In the genomic region with DNA sequence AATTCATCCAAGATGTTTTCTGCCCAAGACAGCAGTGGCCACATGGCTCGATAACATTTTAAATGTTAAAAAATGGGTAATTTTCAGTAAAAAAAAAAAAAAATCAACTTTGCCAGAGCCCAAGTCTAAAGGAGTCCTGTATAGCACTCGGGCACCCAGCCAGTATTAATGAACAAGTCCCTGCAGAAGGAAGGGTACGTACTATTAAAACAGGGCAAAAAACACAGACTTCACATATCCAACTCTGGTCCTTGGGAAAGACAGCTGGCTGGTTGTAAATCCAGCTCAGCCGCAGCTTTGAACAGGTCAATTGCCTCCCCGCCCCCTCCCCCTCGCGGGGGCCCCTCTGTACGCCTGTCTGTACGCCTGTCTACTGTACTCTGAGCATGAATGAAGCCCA, we compare ENCODE assay signal across 28 mouse cellular contexts.
A peak's percentile ranks its signal among the peaks of the same experiment; 100 is the strongest.
DNase-seq lines count a peak whose midpoint lies in the region; ATAC-seq lines count a peak whose summit lies in the region.
"Had no signal": no experiment of that assay in that cellular context is flagged by ENCODE, and none has a peak within 500 bp of the region (broad histone marks: within the 10 kb centered on the region; RNA-seq: fewer than 3 reads in every experiment).

No protein-coding gene starts in this region.

- H3K27me3 ChIP-seq in forebrain, embryonic 13.5 days: no peaks in the 10 kb centered on the region
- H3K27me3 ChIP-seq in forebrain, embryonic 12.5 days: no peaks in the 10 kb centered on the region
- no peaks in the 10 kb centered on the region for H3K27me3 ChIP-seq in embryonic facial prominence, embryonic 14.5 days (replicated peaks; ENCODE audit: control insufficient read depth, insufficient read depth, low read length)
- H3K27me3 ChIP-seq in forebrain, embryonic 16.5 days (replicated peaks; ENCODE audit: control insufficient read depth, insufficient read depth, low read length): no peaks in the 10 kb centered on the region
- H3K27me3 ChIP-seq in limb, embryonic 15.5 days: no peaks in the 10 kb centered on the region
- H3K27me3 ChIP-seq: hindbrain, embryonic 12.5 days; intestine, embryonic 15.5 days; liver, embryonic 12.5 days; midbrain, embryonic 12.5 days had no signal

- DNase-seq in embryonic facial prominence, embryonic 14.5 days (ENCODE audit: low spot score): peak; percentile 83
- no peak for DNase-seq in ovary, adult 18-20 months (ENCODE audit: low spot score)
- no peak for DNase-seq in adrenal gland, postnatal 10 days
- DNase-seq: adrenal gland, postnatal 14 days; cerebellum, adult 18-20 months; cerebellum, postnatal 14 days; gastrocnemius, postnatal 14 days; heart, postnatal 36 days; kidney, adult 2 months; kidney, postnatal 36 days; liver, postnatal 0 days; lung, postnatal 36 days; retina, postnatal 1 day; right cerebral cortex, postnatal 14 days; thymus, postnatal 25 days had no signal

- ATAC-seq in forebrain, embryonic 13.5 days: peak; percentile 13; the same call in 1 of the 2 replicates
- no peak for ATAC-seq in forebrain, embryonic 12.5 days (ENCODE audit: low FRiP score)
- 0 out of 2 replicates have a peak, but pooled peaks have one; percentile 50 for ATAC-seq in embryonic facial prominence, embryonic 14.5 days (ENCODE audit: low read depth)
- 0 out of 2 replicates have a peak, but pooled peaks have one; percentile 37 for ATAC-seq in forebrain, embryonic 16.5 days
- 0 out of 2 replicates have a peak, but pooled peaks have one; percentile 15 for ATAC-seq in limb, embryonic 15.5 days (ENCODE audit: insufficient number of reproducible peaks, low FRiP score, low TSS enrichment, low read depth)
- ATAC-seq: hindbrain, postnatal 0 days; intestine, embryonic 15.5 days; liver, embryonic 12.5 days; liver, postnatal 0 days; Patski had no signal

- 76% methylated on average over 9 of the region's 9 CpGs for WGBS in forebrain, embryonic 13.5 days
- WGBS in forebrain, embryonic 12.5 days: 90% methylated on average over 9 of the region's 9 CpGs
- 58% methylated on average over 9 of the region's 9 CpGs for WGBS in embryonic facial prominence, embryonic 14.5 days
- WGBS in forebrain, embryonic 16.5 days: 58% methylated on average over 9 of the region's 9 CpGs
- 15% methylated on average over 9 of the region's 9 CpGs for WGBS in limb, embryonic 15.5 days

- H3K36me3 ChIP-seq in forebrain, embryonic 13.5 days (ENCODE audit: poor library complexity, severe bottlenecking): no peaks in the 10 kb centered on the region
- no peaks in the 10 kb centered on the region for H3K36me3 ChIP-seq in forebrain, embryonic 12.5 days (replicated peaks)
- H3K36me3 ChIP-seq in embryonic facial prominence, embryonic 14.5 days (ENCODE audit: control insufficient read depth, insufficient read depth, low read length): no peaks in the 10 kb centered on the region
- H3K36me3 ChIP-seq in forebrain, embryonic 16.5 days (ENCODE audit: control insufficient read depth, insufficient read depth): no peaks in the 10 kb centered on the region
- H3K36me3 ChIP-seq in limb, embryonic 15.5 days: no peaks in the 10 kb centered on the region
- H3K36me3 ChIP-seq: heart, embryonic 10.5 days; hindbrain, embryonic 12.5 days; intestine, embryonic 15.5 days; liver, embryonic 12.5 days; midbrain, embryonic 12.5 days had no signal

- no peak overlapping the region for H3K4me2 ChIP-seq in forebrain, embryonic 13.5 days
- H3K4me2 ChIP-seq in forebrain, embryonic 12.5 days: no peak overlapping the region
- no peak overlapping the region for H3K4me2 ChIP-seq in embryonic facial prominence, embryonic 14.5 days (ENCODE audit: low read depth, low read length)
- no peak overlapping the region for H3K4me2 ChIP-seq in forebrain, embryonic 16.5 days (ENCODE audit: low read length)
- H3K4me2 ChIP-seq in limb, embryonic 15.5 days: no peak overlapping the region
- H3K4me2 ChIP-seq: hindbrain, embryonic 12.5 days; intestine, embryonic 15.5 days; liver, embryonic 12.5 days; midbrain, embryonic 12.5 days had no signal

- H3K9me3 ChIP-seq in forebrain, embryonic 13.5 days (replicated peaks): peaks cover 6% of the 10 kb centered on the region; the same call in 1 of the 2 replicates
- H3K9me3 ChIP-seq in forebrain, embryonic 12.5 days: peaks cover 5% of the 10 kb centered on the region; the same call in 1 of the 2 replicates
- 0 out of 2 replicates have a peak, but pooled peaks cover 5% of the 10 kb centered on the region for H3K9me3 ChIP-seq in embryonic facial prominence, embryonic 14.5 days (ENCODE audit: control insufficient read depth, low read length)
- H3K9me3 ChIP-seq in forebrain, embryonic 16.5 days (ENCODE audit: control insufficient read depth, low read length): no peaks in the 10 kb centered on the region
- H3K9me3 ChIP-seq in limb, embryonic 15.5 days: no peaks in the 10 kb centered on the region
- H3K9me3 ChIP-seq: intestine, embryonic 15.5 days; midbrain, embryonic 12.5 days had no signal

- no peak overlapping the region for H3K9ac ChIP-seq in forebrain, embryonic 13.5 days
- no peak overlapping the region for H3K9ac ChIP-seq in forebrain, embryonic 12.5 days
- H3K9ac ChIP-seq in embryonic facial prominence, embryonic 14.5 days (ENCODE audit: low read depth, low read length): no peak overlapping the region
- no peak overlapping the region for H3K9ac ChIP-seq in forebrain, embryonic 16.5 days (replicated peaks; ENCODE audit: low read depth, low read length)
- H3K9ac ChIP-seq in limb, embryonic 15.5 days: no peak overlapping the region
- H3K9ac ChIP-seq: hindbrain, embryonic 12.5 days; intestine, embryonic 15.5 days; liver, embryonic 12.5 days; liver, postnatal 0 days; midbrain, embryonic 12.5 days had no signal

- H3K4me3 ChIP-seq in forebrain, embryonic 13.5 days: no peak overlapping the region
- no peak overlapping the region for H3K4me3 ChIP-seq in forebrain, embryonic 12.5 days (replicated peaks)
- no peak overlapping the region for H3K4me3 ChIP-seq in embryonic facial prominence, embryonic 14.5 days (ENCODE audit: low read depth, low read length)
- no peak overlapping the region for H3K4me3 ChIP-seq in forebrain, embryonic 16.5 days (replicated peaks; ENCODE audit: low read length)
- no peak overlapping the region for H3K4me3 ChIP-seq in limb, embryonic 15.5 days
- H3K4me3 ChIP-seq: heart, embryonic 10.5 days; hindbrain, embryonic 12.5 days; intestine, embryonic 15.5 days; layer of hippocampus, adult 2 months; left cerebral cortex, adult 2 months; liver, embryonic 12.5 days; midbrain, embryonic 12.5 days had no signal

- no peak overlapping the region for H3K27ac ChIP-seq in forebrain, embryonic 13.5 days
- H3K27ac ChIP-seq in forebrain, embryonic 12.5 days: no peak overlapping the region
- no peak overlapping the region for H3K27ac ChIP-seq in embryonic facial prominence, embryonic 14.5 days (replicated peaks; ENCODE audit: low read depth, low read length)
- H3K27ac ChIP-seq in forebrain, embryonic 16.5 days (ENCODE audit: low read length): no peak overlapping the region
- peak overlapping the region; percentile 61 for H3K27ac ChIP-seq in limb, embryonic 15.5 days
- H3K27ac ChIP-seq: heart, embryonic 10.5 days; hindbrain, embryonic 12.5 days; hindbrain, postnatal 0 days; intestine, embryonic 15.5 days; layer of hippocampus, adult 2 months; left cerebral cortex, adult 2 months; liver, embryonic 12.5 days; midbrain, embryonic 12.5 days had no signal

- H3K4me1 ChIP-seq in forebrain, embryonic 13.5 days: peaks cover 17% of the 10 kb centered on the region; the same call in 1 of the 2 replicates
- H3K4me1 ChIP-seq in forebrain, embryonic 12.5 days: peaks cover 11% of the 10 kb centered on the region; the same call in 1 of the 2 replicates
- H3K4me1 ChIP-seq in embryonic facial prominence, embryonic 14.5 days (ENCODE audit: control insufficient read depth, insufficient read depth, low read length): peaks cover 18% of the 10 kb centered on the region
- peaks cover 26% of the 10 kb centered on the region for H3K4me1 ChIP-seq in forebrain, embryonic 16.5 days (replicated peaks; ENCODE audit: control insufficient read depth, insufficient read depth, low read length)
- H3K4me1 ChIP-seq in limb, embryonic 15.5 days: peaks cover 30% of the 10 kb centered on the region
- H3K4me1 ChIP-seq: hindbrain, embryonic 12.5 days; intestine, embryonic 15.5 days; liver, embryonic 12.5 days; midbrain, embryonic 12.5 days had no signal
